Mouse (Mus musculus): ENCODE data around the gene Olfr1408.

The Olfr1408 gene

DNA sequence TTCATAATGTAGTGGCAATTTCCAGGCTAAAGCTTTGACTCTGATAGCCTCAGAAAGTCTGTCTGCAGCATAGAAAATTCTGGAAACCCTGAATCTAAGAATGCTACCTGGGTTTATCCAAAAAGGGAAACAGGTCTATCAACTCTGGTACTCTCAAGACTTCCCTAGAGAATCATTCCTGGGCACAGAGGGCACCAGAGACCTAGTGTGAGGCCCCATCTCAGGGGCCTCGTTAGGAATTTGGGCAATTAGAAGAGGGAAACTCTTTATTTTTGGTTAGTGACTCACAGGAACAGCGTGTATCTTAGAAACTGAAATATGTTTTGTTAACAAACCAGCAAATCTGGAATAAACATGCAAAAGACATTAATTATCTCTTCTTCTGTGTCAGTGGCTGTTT lies at the start of gene Olfr1408:
Olfr1408 (minus strand) TSS at position 101 of the 400 bp plus-strand sequence.
- CTCF ChIA-PET, result no interaction called here

DNA sequence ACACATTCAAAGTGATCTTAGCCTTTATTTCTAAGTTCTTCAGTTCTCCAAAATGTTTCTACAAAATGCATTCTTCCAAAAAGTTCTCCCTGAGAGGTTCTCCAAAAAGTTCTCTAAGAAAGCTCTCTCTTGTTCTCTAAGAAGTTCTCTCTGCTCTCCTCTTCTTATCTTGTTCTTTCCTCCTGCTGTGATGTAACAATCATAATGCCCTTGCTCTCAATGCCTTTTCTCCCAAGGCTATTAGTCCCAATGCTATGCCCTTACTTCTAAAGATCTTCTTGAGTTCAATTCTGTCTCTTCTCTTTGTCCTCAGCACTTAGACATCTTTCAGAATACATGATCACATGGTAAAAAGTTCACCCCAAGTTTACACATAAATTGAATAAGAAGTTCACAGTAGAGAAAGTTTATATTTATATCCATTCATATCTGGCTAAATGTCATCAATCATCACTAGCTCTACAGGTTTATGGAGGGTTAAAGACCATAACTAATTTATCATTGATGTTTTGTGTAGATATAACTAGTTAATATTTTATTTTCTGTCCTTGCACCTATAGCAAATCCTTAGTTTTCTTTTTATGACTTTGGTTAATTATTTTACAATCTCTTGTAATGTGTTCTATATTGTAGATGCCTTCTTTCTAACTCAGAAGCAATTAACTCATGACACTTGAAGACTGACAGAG lies 37.1 kb upstream of the Olfr1408 start:
- CTCF ChIA-PET, result no interaction called here

Measured in spleen, embryonic (tissue).